Mouse (Mus musculus) hindbrain, embryonic 14.5 days (tissue): ENCODE results near the gene Rtf2. TPM values are rescaled to one million over a fixed set of nuclear protein-coding genes. Genes with fewer than 3 reads are reported as not detected.

Experiments used
- ATAC-seq: fragments of 200-750 bp; cut with Nextera tagmentation; 2 replicates; pipeline ENCODE4 v1.8.0; 2017; ENCODE audit warnings: moderate number of reproducible peaks, mild to moderate bottlenecking, moderate TSS enrichment, moderate library complexity; ENCODE audit not compliant: low FRiP score
- DNase-seq: peaks from one replicate; pipeline ENCODE4 v3.0.0-alpha.2; 2015; ENCODE audit warnings: low spot score
- H3K27ac ChIP-seq: fragments of 300-500 bp; sonication (generic); 2 replicates; pipeline ENCODE4 v1.5.1; 2014; ENCODE audit warnings: mild to moderate bottlenecking, moderate library complexity
- H3K27me3 ChIP-seq: fragments of 300-500 bp; sonication (generic); 2 replicates; pipeline ENCODE4 v1.6.1; 2014; ENCODE audit warnings: mild to moderate bottlenecking, low read length, mixed read lengths; ENCODE audit not compliant: control insufficient read depth, insufficient read depth
- H3K36me3 ChIP-seq: fragments of 300-500 bp; sonication (generic); replicated peaks from 2 replicates; pipeline ENCODE4 v1.6.1; 2014; ENCODE audit not compliant: control insufficient read depth, insufficient read depth
- H3K4me1 ChIP-seq: fragments of 300-500 bp; sonication (generic); replicated peaks from 2 replicates; pipeline ENCODE4 v1.6.1; 2014; ENCODE audit warnings: antibody characterized with exemption, low read length, mixed read lengths; ENCODE audit not compliant: control insufficient read depth, insufficient read depth
- H3K4me2 ChIP-seq: fragments of 300-500 bp; sonication (generic); replicated peaks from 2 replicates; pipeline ENCODE4 v1.6.1; 2014; ENCODE audit warnings: mild to moderate bottlenecking, moderate library complexity
- H3K4me3 ChIP-seq: fragments of 300-500 bp; sonication (generic); replicated peaks from 2 replicates; pipeline ENCODE4 v1.5.1; 2014; ENCODE audit warnings: mild to moderate bottlenecking, low read length
- H3K9ac ChIP-seq: fragments of 300-500 bp; sonication (generic); 2 replicates; pipeline ENCODE4 v1.6.1; 2014
- H3K9me3 ChIP-seq: fragments of 300-500 bp; sonication (generic); 2 replicates; pipeline ENCODE4 v1.6.1; 2016; ENCODE audit warnings: low read length; ENCODE audit not compliant: control insufficient read depth
- WGBS: fragments of 180-500 bp; shearing (Covaris S2); extraction: QIAGEN DNeasy Blood & Tissue Kit; methylation state at CpG from one replicate; pipeline ENCODE4 v1.1.7; 2014; 5-methylcytosine and 5-hydroxymethylcytosine counted together
- polyA plus RNA-seq: library from polyadenylated mRNA; unstranded; fragments of >200 nt; fragmentation: Nextera tagmentation; extraction: Ambion mirVana; gene quantifications from 2 replicates; pipeline ENCODE4 v1.2.1, GENCODE M21; 2014

The Rtf2 gene
- polyA plus RNA-seq, 1 experiment from 2014 or later = 91.7 TPM

DNA sequence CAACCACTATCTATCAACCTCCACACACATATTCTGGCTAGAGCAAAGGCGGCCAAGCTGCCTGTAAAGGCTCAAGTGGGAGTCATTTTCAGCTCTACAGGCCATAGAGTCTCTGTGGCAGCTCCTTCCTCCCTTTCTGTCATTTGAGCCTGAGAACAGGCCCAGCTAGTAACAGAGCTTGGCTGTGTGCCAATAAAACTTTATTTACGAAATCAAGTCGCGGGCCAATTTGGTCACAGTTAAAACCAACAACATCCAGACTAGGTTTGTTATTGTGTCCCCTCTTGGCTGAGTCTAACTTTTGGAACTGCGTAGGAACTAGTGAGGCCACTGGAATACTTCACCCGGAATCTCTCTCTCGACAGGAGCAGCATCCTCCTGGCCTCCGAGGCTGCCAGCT lies 33.2 kb downstream of the Rtf2 start:
- no peak overlapping the region for H3K9ac ChIP-seq
- no peaks in the 10 kb centered on the region for H3K4me1 ChIP-seq
- H3K9me3 ChIP-seq = no peaks in the 10 kb centered on the region
- peaks cover 15% of the 10 kb centered on the region for H3K36me3 ChIP-seq
- no peak overlapping the region for H3K4me2 ChIP-seq
- no peak overlapping the region for H3K27ac ChIP-seq
- ATAC-seq = peak; percentile 35; the same call in 1 of the 2 replicates
- peak; percentile 57 for DNase-seq
- H3K27me3 ChIP-seq = peaks cover 3% of the 10 kb centered on the region; the same call in 1 of the 2 replicates
- 59% methylated on average over 8 of the region's 8 CpGs for WGBS
- no peak overlapping the region for H3K4me3 ChIP-seq

DNA sequence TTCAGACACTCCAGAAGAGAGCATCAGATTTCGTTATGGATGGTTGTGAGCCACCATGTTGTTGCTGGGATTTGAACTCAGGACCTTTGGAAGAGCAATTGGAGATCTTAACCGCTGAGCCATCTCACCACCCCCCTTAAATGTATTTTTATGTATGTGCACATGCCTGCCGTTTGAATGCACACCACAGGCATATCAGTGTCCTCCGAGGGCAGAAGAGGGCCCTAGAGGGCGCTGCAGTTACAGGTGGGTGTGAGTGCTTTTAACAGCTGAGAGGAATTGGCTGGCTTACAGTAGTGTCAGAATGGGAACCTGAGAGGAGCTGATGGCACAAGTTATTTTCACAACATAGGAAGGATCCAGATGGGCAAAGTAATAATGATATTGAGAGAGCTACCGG lies 34.6 kb downstream of the Rtf2 start:
- Histone ChIP-seq H3K27me3 (peaks cover 3% of the 10 kb centered on the region; the same call in 1 of the 2 replicates), H3K4me1 (no peaks in the 10 kb centered on the region), H3K4me3 (no peak overlapping the region), H3K27ac (no peak overlapping the region), H3K36me3 (peaks cover 2% of the 10 kb centered on the region; the same call in 1 of the 2 replicates), H3K9ac (no peak overlapping the region), H3K9me3 (no peaks in the 10 kb centered on the region), H3K4me2 (no peak overlapping the region)
- 35% methylated on average over 6 of the region's 6 CpGs for WGBS
- ATAC-seq (no peak), DNase-seq (no peak)

DNA sequence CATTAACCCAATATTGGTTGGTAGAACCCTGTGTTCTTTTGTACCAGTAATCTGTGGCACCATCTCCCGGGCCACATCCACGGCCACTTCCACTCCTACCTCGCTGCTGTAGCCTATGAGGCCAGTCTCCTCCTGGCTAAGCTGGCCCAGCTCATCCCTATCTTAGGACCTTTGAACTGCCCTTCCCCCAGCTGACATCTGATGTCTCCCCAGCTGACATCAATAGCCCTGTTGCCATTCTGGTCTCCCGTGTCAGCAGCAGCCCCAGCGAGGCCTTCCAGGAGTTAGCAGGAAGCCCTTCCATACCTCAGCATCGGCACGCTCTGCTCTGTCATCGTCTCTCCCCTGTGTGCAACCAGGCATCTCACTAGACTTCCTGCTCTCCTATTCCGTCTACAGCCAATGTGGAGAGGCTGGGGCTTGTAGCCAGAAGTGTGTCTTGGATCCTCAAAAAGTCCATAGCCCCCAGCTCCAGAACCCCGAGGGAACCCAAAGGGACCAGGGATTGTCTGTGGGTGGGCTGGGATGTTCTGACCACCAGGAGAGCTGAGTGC lies 36.4 kb downstream of the Rtf2 start:
- DNase-seq (no peak), ATAC-seq (no peak)
- Histone ChIP-seq H3K4me1 (no peaks in the 10 kb centered on the region), H3K4me2 (no peak overlapping the region), H3K9ac (no peak overlapping the region), H3K27me3 (peaks cover 3% of the 10 kb centered on the region; the same call in 1 of the 2 replicates), H3K27ac (no peak overlapping the region), H3K36me3 (no peaks in the 10 kb centered on the region), H3K4me3 (no peak overlapping the region), H3K9me3 (no peaks in the 10 kb centered on the region)
- WGBS = 39% methylated on average over 10 of the region's 10 CpGs

DNA sequence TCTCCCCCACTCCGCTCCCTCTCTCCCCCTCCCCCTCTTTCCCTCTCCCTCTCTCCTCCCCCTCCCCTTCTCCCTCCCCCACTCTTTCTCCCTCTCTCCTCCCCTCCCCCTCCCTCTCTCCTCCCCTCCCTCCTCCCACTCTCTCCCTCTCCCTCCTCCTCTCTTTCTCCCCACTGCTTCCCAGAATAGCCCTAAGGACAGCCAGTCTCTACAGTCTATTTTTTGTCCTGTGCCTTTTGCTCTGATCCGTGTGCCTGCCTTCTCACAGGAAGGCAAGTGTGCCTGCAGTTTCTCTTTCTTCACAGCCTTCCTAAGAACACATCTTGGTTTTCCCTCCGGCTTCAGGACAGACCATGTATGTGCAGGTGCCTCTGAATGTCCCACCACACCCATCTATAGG lies 37.0 kb downstream of the Rtf2 start:
- H3K4me1 ChIP-seq = no peaks in the 10 kb centered on the region
- H3K9me3 ChIP-seq = no peaks in the 10 kb centered on the region
- no peak for DNase-seq
- no peak overlapping the region for H3K27ac ChIP-seq
- H3K4me3 ChIP-seq = no peak overlapping the region
- WGBS = 37% methylated on average over 3 of the region's 3 CpGs
- no peaks in the 10 kb centered on the region for H3K36me3 ChIP-seq
- H3K9ac ChIP-seq = no peak overlapping the region
- H3K27me3 ChIP-seq = peaks cover 3% of the 10 kb centered on the region; the same call in 1 of the 2 replicates
- ATAC-seq = no peak
- H3K4me2 ChIP-seq = no peak overlapping the region

DNA sequence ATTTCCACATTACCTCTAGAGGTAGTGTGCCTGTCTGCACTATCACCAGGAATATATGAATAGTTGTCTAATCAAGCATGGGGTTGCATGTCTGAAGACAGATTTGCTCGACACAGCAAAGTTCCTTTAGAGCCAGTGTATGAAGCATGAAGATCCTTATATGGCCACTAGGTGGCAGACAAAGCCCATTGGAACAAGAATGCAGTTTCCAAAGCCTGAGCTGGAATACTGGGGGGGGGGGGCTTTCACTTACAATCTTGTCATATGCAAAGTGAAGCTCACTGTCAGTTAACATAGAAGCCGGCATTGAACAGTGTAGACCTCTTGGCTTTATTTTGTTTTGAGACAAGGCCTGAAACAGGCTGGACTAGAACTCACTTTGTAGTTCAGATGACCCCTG lies 37.5 kb downstream of the Rtf2 start:
- no peaks in the 10 kb centered on the region for H3K4me1 ChIP-seq
- H3K27me3 ChIP-seq = peaks cover 3% of the 10 kb centered on the region; the same call in 1 of the 2 replicates
- H3K9me3 ChIP-seq = no peaks in the 10 kb centered on the region
- no peaks in the 10 kb centered on the region for H3K36me3 ChIP-seq
- H3K4me2 ChIP-seq = no peak overlapping the region
- DNase-seq (peak; percentile 78), ATAC-seq (0 out of 2 replicates have a peak, but pooled peaks have one; percentile 19)
- no peak overlapping the region for H3K27ac ChIP-seq
- no peak overlapping the region for H3K9ac ChIP-seq
- 6% methylated on average over 2 of the region's 2 CpGs for WGBS
- H3K4me3 ChIP-seq = no peak overlapping the region

DNA sequence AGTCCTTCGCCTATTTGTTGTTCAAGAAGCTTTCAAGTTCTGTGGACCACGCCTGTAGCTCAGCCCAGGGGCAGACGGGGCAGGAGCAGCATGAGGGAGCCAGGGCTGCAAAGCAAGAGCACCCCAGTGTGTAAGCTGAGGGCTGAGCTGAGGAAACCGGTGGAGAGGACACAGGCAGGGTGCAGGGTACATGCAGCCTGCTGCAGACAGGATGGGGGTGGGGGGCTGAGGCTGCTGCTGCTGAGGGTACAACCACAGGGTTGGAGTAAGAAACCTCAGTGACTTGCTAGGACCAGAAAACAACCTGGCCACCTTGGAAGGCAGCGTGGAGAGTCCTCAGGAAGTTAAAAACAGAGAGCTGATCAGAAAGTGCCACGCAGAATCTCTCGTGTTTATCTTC lies 39.9 kb downstream of the Rtf2 start:
- no peaks in the 10 kb centered on the region for H3K36me3 ChIP-seq
- no peak overlapping the region for H3K27ac ChIP-seq
- no peak overlapping the region for H3K4me2 ChIP-seq
- no peaks in the 10 kb centered on the region for H3K4me1 ChIP-seq
- no peak overlapping the region for H3K9ac ChIP-seq
- no peaks in the 10 kb centered on the region for H3K9me3 ChIP-seq
- no peak for ATAC-seq
- 70% methylated on average over 7 of the region's 7 CpGs for WGBS
- H3K4me3 ChIP-seq = no peak overlapping the region
- DNase-seq = no peak
- peaks cover 3% of the 10 kb centered on the region; the same call in 1 of the 2 replicates for H3K27me3 ChIP-seq

DNA sequence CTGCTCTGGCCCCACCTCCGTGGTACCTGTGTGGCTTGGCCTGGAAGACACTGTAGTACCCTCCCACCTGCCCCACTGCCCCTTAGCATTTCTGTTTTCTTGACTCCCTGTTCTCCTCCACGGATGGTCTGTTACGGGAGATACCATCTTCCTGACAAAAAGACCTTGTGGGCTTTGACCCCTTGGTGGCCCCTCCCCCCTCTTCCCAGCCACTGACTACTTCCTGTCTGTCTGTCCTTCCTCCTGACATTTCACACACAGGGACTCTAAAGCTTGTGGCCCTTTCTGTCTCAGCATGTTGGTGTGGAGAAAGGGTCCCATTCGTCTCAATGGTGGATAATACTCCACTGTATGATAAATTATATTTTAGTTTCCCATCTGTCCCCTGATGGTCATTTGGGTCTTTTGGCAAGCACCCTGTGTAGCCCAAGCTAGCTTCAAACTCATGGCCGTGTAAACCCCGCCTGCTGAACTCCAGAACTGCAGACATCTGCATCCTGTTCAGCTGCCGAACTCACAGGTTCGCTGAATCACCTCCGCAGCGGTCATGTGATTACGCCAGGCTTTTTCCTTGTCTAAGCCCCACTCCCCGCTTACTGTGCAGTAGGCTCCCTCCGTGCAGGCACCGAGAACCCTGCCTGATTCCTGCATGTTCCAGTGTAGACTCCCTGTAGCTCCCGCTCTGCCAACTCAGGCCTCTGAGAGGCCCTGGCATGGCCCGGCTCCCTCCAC lies 41.5 kb downstream of the Rtf2 start:
- peaks cover 3% of the 10 kb centered on the region; the same call in 1 of the 2 replicates for H3K27me3 ChIP-seq
- H3K4me2 ChIP-seq = no peak overlapping the region
- no peaks in the 10 kb centered on the region for H3K9me3 ChIP-seq
- no peak overlapping the region for H3K4me3 ChIP-seq
- H3K9ac ChIP-seq = no peak overlapping the region
- no peak overlapping the region for H3K27ac ChIP-seq
- H3K36me3 ChIP-seq = no peaks in the 10 kb centered on the region
- H3K4me1 ChIP-seq = no peaks in the 10 kb centered on the region
- 91% methylated on average over 16 of the region's 16 CpGs for WGBS
- DNase-seq (no peak), ATAC-seq (no peak)

DNA sequence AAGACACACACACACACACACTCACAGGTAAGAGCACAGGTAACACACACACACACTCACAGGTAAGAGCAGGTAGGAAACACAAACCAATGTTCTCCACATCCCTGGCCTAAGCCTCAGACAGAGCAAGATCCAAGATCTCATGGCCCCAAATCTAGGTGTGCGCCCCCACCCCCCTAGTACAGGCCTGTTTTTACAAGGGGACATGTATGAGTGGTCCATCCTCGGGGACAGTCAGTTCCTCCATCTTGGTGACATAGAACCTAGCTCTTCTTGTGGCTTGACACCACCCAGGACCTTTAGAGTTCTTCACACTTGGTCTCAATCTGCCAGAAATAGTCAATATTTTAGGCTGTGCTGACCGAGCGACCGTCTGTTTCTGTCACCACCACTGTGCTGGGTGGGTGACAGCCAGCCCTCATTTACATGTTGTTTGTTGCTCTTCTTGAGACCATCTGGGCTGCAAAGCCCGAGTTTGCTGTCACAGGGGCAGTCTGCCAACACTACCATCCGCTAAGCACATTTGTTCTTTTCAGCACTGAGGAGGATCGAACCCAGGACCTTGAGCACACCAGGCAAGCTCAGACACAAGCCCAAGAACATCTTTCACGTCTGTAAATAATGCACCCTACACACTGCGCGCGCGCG lies 43.5 kb downstream of the Rtf2 start:
- H3K4me2 ChIP-seq = no peak overlapping the region
- no peaks in the 10 kb centered on the region for H3K4me1 ChIP-seq
- no peak overlapping the region for H3K4me3 ChIP-seq
- no peak overlapping the region for H3K9ac ChIP-seq
- H3K27ac ChIP-seq = no peak overlapping the region
- H3K36me3 ChIP-seq = no peaks in the 10 kb centered on the region
- ATAC-seq = no peak
- WGBS = 81% methylated on average over 14 of the region's 14 CpGs
- no peaks in the 10 kb centered on the region for H3K27me3 ChIP-seq
- H3K9me3 ChIP-seq = no peaks in the 10 kb centered on the region
- peak; percentile 45 for DNase-seq

DNA sequence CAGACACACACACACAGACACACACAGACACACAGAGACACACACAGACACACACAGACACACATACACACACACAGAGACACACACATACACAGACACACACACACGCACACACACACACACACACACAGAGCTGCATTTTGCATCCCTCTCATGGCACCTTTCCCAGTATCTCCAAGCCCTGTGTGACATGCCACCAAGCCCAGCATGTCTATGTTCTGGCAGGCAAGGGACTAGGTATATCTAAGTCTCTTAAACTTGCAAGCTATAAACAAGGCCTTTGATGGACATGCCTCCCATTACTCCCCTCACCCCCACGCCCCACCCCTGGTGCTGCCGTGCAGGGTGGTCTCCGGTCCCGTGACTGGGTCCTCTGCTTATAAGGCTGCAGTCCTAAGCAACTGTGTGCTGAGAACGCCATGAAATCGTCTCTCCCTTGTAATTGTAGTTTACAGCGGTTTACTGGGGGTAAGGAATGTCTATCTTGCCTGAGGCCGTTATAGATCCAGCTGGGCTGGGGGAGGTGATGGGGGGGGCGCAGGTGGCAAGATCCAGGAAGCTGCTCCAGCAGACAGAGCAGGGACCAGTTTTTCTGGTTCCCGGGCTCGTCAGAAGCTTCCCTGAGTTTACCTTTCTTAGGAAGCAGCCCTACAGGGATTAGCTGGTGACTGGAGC lies 44.5 kb downstream of the Rtf2 start:
- WGBS = 48% methylated on average over 12 of the region's 12 CpGs
- no peak overlapping the region for H3K4me2 ChIP-seq
- no peaks in the 10 kb centered on the region for H3K27me3 ChIP-seq
- no peaks in the 10 kb centered on the region for H3K9me3 ChIP-seq
- DNase-seq (no peak), ATAC-seq (no peak)
- H3K36me3 ChIP-seq = no peaks in the 10 kb centered on the region
- no peak overlapping the region for H3K9ac ChIP-seq
- no peak overlapping the region for H3K4me3 ChIP-seq
- no peaks in the 10 kb centered on the region for H3K4me1 ChIP-seq
- H3K27ac ChIP-seq = no peak overlapping the region
